Mouse (Mus musculus) neural tube, embryonic 11.5 days (tissue): Measurements from ENCODE around the gene Snrnp200. TPM values are rescaled to one million over a fixed set of nuclear protein-coding genes. Genes with fewer than 3 reads are reported as not detected.

Source experiments
- ATAC-seq: fragments of 200-750 bp; cut with Nextera tagmentation; 2 replicates; pipeline ENCODE4 v1.8.0; 2017; ENCODE audit warnings: moderate number of reproducible peaks, mild to moderate bottlenecking, moderate TSS enrichment, moderate library complexity; ENCODE audit not compliant: insufficient read depth, low FRiP score, low TSS enrichment
- DNase-seq: peaks from one replicate; pipeline ENCODE4 v3.0.0-alpha.2; 2015; ENCODE audit warnings: low spot score
- H3K27ac ChIP-seq: fragments of 300-500 bp; sonication (generic); 2 replicates; pipeline ENCODE4 v1.5.1; 2014; ENCODE audit warnings: low read depth, mild to moderate bottlenecking, low read length
- H3K27me3 ChIP-seq: fragments of 300-500 bp; sonication (generic); 2 replicates; pipeline ENCODE4 v1.6.1; 2014; ENCODE audit warnings: mild to moderate bottlenecking, low read length, mixed read lengths; ENCODE audit not compliant: control insufficient read depth, insufficient read depth
- H3K36me3 ChIP-seq: fragments of 300-500 bp; sonication (generic); 2 replicates; pipeline ENCODE4 v1.6.1; 2014; ENCODE audit warnings: mild to moderate bottlenecking, low read length, moderate library complexity, mixed read lengths; ENCODE audit not compliant: control insufficient read depth, insufficient read depth
- H3K4me1 ChIP-seq: fragments of 300-500 bp; sonication (generic); 2 replicates; pipeline ENCODE4 v1.6.1; 2014; ENCODE audit warnings: low read length, mixed read lengths; ENCODE audit not compliant: control insufficient read depth, insufficient read depth
- H3K4me2 ChIP-seq: fragments of 300-500 bp; sonication (generic); 2 replicates; pipeline ENCODE4 v1.6.1; 2014; ENCODE audit warnings: low read depth, mild to moderate bottlenecking, moderate library complexity
- H3K4me3 ChIP-seq: fragments of 300-500 bp; sonication (generic); 2 replicates; pipeline ENCODE4 v1.5.1; 2014; ENCODE audit warnings: low read depth, low read length
- H3K9ac ChIP-seq: fragments of 300-500 bp; sonication (generic); 2 replicates; pipeline ENCODE4 v1.6.1; 2014; ENCODE audit warnings: mild to moderate bottlenecking, low read length
- H3K9me3 ChIP-seq: fragments of 300-500 bp; sonication (generic); 2 replicates; pipeline ENCODE4 v1.6.1; 2016; ENCODE audit warnings: low read length; ENCODE audit not compliant: control insufficient read depth
- polyA plus RNA-seq: library from polyadenylated mRNA; unstranded; fragments of >200 nt; fragmentation: Nextera tagmentation; extraction: Ambion mirVana; gene quantifications from 2 replicates; pipeline ENCODE4 v1.2.1, GENCODE M21; 2014

Gene Snrnp200
- polyA plus RNA-seq, 1 experiment from 2014 or later: 110 TPM

- no peaks in the 10 kb centered on the region for H3K36me3 ChIP-seq
- H3K4me2 ChIP-seq: no peak overlapping the region
- no peak overlapping the region for H3K4me3 ChIP-seq
- no peak overlapping the region for H3K27ac ChIP-seq
- no peaks in the 10 kb centered on the region for H3K9me3 ChIP-seq
- H3K9ac ChIP-seq: no peak overlapping the region
- DNase-seq (no peak), ATAC-seq (no peak)
- H3K4me1 ChIP-seq: no peaks in the 10 kb centered on the region
- no peaks in the 10 kb centered on the region for H3K27me3 ChIP-seq
These were observed 70.0 kb downstream of the Snrnp200 start for GRCm38 (mm10) chr2:127278162-127278561.

Other genes starting within 250 kb of the Snrnp200 start
- 9.0 and 10.7 TPM in 2 replicates for gene Ap4e1, start 199.7 kb upstream of the Snrnp200 start, polyA plus RNA-seq
- gene Blvra, start 137.7 kb upstream of the Snrnp200 start, polyA plus RNA-seq: 19.8 and 20.0 TPM in 2 replicates
- 96.7 and 103 TPM in 2 replicates for gene Ncaph, start 74.4 kb upstream of the Snrnp200 start, polyA plus RNA-seq
- gene Itpripl1, start 64.9 kb upstream of the Snrnp200 start, polyA plus RNA-seq: 15.6 and 15.7 TPM in 2 replicates
- gene 1810024B03Rik, start 106 bp upstream of the Snrnp200 start, polyA plus RNA-seq: 1.9 and 4.0 TPM in 2 replicates
- 58.8 and 72.2 TPM in 2 replicates for gene Ciao1, start 39.4 kb downstream of the Snrnp200 start, polyA plus RNA-seq
- gene Tmem127, start 39.5 kb downstream of the Snrnp200 start, polyA plus RNA-seq: 27.4 and 30.4 TPM in 2 replicates
- 80.2 and 84.7 TPM in 2 replicates for gene Stard7, start 61.8 kb downstream of the Snrnp200 start, polyA plus RNA-seq
- gene Dusp2, start 127.8 kb downstream of the Snrnp200 start, polyA plus RNA-seq: 7.0 TPM in 2 replicates
- not detected in 2 replicates for gene Astl, start 130.3 kb downstream of the Snrnp200 start, polyA plus RNA-seq
- gene Adra2b, start 154.8 kb downstream of the Snrnp200 start, polyA plus RNA-seq: 2.0 and 2.8 TPM in 2 replicates
- 0.08 TPM in 1 of 2 replicates, not detected in the other for gene Gpat2, start 216.8 kb downstream of the Snrnp200 start, polyA plus RNA-seq
- gene Fahd2a, start 236.2 kb downstream of the Snrnp200 start, polyA plus RNA-seq: 22.7 and 24.8 TPM in 2 replicates